Mouse (Mus musculus) embryo, embryonic 9.5 days (tissue): ENCODE measurements around the gene Fam89a.

ENCODE experiments used
- DNase-seq: peaks from one replicate; pipeline ENCODE4 v3.0.0-alpha.2; 2017; ENCODE audit errors: extremely low spot score

Gene Fam89a

DNA sequence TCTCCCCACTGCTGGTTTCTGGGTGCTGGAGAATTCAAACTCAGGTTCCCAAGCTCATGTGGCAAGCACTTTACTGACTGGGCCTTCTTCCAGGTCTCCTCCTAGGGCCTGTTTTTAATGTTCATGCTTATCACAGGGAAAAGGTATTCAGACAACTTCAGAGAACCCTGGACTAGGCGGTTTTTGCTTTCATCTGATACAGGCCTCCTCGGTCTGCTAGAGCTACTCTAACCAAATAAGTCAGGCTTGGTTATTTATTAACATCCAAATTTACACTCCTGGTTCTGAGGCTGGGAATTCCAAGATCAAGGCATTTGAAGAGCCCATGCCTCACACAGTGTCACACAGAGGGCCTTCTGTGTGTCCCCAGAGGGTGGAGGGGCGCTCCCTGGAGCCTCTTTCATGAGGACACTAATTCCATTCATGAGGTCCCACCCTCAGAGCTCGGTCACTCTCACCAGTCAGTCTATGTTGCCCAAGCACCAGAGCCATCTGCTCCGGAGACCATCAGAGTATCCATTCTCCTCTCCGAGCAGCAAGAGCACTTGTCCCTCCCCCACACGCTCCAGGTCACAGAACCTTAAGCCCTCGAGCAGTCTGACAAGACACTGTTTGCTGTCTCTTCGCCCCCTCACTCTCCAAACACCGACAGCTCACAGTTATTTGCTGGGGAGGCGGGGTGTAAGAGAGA lies 2.6 kb upstream of the Fam89a start:
- DNase-seq = peak; percentile 25

DNA sequence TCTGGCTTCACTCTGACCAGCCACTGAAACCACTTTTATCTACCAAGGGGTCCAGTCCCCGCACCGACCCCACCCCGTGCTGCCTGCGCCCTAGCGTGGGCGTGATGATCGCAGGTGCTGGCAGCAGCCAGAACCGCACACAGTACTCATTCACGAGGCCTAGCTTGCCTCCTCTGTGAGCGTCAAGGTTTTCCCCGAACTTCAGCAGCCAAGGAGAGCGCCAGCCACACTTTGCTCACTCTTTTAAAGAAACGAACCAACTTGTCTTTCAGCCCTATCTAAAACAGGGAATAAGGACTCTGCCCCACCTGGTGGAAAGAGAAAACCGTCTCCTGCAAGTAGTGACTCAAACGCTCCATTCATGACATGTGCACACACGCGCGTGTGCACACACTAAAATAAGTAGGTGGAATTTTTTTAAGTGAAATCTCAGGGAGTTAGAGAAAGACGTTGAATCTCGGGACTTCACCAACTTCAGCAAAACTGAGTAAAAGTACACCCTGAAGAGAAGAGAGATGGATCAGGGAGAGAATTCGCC lies 762 bp upstream of the Fam89a start:
- DNase-seq = no peak

DNA sequence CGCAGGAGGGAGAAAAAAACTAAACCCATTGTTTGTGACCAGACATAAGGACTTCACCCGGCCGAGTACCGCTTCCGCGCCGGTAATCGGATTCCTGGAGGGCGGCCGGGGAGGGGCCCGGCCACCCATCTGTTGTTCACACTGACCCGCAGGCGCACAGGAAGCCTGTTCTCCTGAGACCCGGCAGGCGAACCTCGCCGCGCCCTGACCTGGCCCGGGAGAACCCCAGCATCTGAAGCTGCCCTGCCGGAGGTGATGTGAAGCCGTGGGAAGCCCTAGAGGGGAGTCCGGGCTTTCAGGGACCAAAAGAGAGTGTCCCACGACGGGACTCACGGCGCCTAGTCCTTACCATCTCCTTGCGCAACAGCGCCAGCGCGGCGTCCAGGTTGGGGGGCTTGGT lies 441 bp downstream of the Fam89a start:
- peak; percentile 34 for DNase-seq

DNA sequence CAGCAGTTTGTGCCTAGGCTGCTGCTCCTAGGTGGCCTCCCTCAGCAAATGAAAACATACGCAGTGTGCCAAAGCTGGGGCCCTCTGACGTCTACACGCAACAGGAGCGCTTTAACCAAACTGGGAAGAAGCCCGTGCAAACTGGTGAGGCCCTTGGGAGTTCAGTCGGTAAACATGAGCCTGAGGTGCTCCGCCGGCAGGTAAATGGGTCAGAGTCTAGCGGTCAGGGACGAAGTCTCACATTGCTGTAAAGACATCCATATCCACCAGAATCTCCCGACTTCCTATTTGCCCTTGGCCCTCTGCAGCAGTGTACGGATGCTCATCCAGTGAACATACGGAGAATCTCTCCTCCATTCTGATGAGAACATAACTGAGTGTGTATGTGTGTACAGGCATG lies 5.0 kb downstream of the Fam89a start:
- DNase-seq = no peak

DNA sequence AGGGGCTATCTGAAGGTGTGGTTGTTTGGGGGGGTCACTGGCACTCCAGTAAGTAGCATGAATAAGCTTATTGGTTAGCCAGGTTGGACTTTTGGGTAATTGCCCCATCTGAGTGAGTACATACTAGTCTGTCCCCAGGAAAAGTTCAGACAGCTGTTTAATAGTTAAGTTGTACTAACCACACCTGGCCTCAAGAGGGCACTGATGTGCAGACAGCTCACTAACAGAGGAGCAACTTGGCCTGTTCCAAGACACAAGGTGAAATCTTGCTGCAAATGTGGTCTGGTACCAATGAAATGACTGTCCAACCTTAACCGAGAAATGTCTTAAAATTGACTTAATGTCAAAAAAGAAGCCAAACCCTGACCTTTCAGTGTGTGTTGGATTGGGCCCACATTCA lies 12.4 kb downstream of the Fam89a start:
- DNase-seq = no peak

DNA sequence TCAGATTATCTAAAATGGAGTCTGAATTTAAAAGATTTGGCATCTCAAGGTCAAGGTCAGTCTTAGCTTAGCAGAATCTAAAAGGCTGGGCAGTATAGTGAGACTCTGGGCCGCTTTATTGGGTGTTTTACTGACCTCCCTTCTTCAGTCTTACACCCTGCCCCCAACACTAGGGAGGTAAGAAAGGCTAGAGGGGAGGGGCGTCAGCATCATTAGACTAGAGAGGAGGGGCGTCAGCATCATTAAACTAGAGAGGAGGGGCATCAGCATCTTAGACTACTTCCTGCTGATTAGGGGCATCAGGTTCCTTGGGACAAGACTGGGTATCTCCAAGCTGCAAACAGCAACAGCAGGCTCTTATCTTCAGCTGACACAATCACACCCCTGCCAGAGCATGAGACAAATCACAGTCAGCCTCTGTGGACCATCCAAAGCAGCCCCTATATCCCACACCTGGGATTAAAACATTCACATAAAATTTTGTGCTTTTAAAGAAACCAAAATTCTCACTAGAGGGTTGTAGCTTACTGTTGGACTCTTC lies 16.2 kb downstream of the Fam89a start:
- DNase-seq = no peak

DNA sequence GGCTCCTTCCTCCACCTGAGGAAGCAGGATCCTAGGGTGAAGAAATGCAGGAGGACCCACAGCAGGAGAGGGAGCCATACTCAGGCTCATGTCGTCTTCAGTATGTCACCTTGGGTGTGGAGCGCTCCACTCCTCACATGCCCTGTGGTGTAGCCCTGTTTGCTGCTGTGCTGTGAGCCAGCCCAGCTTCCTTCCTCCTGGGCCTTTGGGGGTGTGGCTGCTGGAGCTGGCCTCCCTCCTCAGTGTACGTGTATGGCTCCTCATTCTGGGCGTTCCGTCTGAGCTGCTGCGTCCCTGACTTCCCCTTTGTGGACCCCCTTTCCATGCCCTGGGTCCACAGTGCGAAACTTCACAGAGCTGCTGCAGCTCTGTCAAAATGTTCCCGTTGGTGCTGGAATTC lies 18.8 kb downstream of the Fam89a start:
- DNase-seq = no peak

DNA sequence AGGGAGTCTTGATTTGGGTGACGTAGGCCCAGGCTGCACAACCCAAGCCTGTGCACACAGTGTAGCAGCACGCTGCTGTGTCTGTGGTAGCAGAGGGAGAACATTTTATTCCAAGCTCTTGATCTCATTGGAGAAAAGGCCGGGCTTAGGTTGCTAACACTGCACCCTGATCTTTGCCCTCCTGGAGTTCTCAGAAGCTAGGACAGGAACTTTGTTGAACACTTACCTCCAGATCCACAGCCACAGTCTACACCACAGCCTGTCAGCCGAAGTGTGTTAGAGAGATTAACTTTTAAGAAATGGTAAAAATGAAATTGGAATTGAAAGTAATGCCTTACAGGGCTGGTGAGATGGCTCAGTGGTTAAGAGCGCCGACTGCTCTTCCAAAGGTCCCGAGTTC lies 27.3 kb downstream of the Fam89a start:
- no peak for DNase-seq

DNA sequence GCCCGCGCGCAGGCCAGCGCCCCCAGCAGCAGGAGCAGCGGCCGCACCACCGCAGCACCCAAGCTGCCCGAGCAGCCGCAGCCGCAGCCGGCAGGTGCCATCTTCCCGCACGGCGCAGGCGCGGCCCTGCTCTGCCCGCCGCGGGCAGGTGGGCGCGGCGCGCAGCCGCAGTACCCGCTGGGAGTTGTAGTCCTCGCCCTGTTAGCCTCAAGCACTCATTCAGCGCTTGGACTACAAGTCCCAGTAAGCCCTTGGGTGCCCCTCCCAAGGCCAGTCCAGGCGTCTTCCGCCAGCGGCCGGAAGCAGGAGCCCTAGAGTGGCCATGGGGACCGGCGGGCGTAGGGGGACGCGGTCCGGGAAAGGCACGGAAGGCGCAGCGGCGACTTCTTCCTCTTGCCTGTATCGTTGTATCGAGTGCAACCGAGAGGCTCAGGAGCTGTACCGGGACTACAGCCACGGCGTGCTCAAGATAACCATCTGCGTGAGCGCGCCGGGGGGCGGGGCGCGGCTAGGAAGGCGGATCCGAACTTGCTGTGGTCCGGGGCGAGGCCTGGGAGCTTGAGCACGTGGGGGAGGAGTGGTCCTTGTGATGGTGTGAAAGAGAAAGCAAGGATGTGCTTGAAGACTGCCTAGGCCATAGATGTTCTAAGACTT lies 29.6 kb downstream of the Fam89a start, which contains the start of the genes Ttc13 and Arv1:
Ttc13 (minus strand) TSS at position 122 of the 654 bp plus-strand sequence.
Arv1 (plus strand) TSS at position 278 of the 654 bp plus-strand sequence.
- peak; percentile 91 for DNase-seq

DNA sequence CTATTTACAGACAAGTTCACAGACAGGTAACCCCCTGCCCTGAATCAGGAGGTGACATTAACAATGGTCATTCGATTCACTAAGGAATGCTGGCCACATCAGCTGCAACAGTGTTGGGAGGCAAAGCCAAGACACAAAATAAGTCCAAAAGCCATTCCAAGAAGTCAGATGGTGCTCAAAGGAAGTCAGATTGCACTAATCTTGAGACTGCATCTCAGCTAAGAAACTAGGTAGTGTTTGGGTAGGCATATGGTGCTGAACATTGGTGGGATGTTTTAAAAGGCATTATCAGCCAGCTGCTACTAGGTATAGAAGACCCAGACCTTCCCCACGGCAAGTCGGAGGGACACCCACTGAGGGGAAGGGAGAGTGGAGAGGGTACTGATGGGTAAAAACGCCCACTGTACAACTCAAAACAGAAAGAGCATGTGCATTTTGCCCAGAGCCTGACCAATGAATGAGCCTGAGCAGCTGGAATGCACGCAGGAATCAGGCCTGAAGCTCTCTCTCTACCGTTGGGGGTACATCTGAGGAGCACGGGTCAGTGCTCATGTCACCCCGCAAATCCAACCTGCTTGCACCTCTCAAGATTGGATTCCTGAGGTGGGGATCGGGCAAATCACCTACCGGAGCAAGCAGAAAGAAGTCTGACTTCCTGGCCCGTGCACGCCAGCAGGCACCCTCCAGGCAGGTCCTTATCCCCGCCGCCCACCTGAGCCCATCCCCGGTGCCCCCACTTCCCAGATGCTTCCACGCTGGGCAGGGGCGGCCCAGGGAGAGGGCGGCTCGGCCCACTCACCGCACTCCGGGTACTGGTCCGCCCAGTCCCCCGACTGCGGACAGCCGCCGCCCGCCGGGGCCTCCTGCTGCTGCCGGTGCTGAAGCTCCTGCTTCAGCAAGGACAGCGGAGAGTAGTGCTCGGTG lies 30.4 kb downstream of the Fam89a start:
- DNase-seq = no peak

DNA sequence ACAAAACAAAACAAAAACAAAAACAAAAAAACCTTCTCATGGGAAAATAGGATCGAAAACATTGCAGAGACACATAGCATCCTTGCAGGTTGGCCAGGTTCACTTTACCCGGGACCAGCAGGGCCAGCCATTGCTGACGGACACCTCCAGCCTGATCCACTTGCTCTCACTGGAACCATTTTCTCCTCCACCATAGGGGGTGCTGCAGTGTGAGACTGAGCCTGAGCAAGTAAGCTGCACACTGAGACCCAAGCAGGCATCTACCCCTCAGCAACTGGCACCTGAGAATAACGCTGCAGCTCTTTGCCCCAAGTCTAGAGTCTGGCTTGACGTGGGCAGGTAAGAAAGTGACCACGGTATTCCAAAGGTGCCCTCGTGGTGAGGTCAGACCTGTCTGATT lies 31.5 kb downstream of the Fam89a start:
- no peak for DNase-seq

DNA sequence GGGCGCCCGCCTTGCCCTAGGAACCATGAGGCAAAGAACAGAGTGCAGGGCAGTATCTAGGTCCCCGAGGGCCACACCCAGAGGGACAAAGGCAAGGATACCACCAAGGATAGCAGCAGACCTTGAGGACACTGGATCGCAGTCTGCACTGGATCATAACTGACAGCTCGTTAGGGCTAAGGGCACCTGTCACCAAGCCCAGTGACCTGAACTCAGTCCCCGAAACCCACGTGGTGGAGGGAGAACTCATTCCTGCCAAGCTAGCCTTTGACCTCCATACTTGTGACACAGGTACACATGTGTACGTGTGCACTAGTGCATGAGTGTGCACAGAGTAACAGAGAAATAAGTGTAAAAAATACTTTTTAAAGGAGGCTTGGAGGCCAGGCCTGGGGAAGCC lies 35.9 kb downstream of the Fam89a start:
- no peak for DNase-seq

DNA sequence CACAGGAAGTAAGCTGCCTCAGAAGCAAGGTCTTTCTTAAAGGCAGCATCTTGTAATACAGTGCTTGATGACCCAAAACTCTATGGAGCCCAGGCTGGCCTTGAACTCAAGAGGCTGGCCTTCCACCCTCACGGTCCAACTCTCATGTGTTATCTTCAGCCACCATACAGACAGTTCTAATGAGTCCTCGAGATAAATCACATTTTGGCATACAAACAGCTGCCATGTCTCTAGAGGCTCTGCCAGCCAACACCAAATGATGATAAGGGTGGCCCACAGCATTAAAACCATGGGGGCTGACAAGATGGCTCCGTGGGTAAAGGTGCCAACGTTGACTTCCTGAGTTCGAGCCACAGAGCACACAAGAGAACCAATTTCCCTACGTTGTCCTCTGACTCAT lies 38.4 kb downstream of the Fam89a start:
- no peak for DNase-seq

DNA sequence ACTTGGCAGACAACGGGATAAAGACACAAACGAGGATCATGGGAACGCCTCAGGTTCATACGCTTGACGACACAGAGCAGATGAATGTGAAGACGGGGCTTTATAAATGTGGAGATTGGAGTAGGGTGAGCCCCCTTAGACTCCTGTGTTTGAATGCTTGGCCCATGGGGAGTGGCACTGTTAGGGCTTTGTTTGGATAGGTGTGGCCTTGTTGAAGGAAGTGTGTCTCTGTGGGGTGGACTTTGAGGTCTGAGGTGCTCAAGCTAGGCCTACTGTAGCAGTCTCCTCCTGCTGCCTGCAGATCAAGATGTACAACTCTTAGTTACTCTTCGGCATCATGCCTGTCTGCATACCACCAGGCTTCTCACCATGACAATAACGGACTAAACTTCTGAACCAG lies 45.8 kb downstream of the Fam89a start:
- no peak for DNase-seq

DNA sequence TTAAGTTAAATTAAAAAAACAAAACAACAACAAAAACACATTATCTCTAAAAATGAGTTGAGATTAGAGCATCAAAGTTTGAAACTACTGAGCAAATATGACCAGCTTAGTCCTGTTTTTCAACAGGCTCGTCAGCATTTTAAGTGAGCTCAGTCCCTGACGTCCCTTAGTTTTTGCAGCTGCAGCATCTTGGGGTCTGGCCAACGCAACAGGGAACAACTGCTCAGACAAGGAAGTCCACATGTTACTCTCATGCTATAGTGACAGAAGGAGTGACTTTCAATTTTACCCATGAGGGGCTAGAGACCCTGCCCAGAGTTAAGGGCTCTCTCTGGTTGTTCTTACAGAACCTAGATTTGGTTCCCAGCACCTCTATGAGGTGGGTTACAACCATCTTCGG lies 47.3 kb downstream of the Fam89a start:
- no peak for DNase-seq

DNA sequence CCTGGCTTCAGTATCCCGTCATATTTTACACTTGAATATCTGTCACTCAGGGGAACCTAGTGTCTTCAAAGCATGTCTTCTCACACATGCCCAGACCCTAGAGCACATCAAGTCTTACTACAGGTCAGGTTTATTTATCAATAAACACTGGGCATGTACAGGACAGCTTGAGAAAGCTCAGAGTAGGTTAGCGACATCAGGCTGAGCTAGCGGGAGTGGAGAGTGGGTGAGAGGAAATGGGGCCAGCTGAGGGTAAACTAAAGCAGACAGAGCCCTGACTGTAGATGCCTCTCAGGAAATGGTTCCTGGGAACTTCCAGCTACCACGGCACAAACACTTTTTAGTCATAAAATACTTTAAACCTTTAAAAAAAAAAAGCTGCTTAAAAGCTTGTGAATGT lies 48.1 kb downstream of the Fam89a start:
- no peak for DNase-seq

DNA sequence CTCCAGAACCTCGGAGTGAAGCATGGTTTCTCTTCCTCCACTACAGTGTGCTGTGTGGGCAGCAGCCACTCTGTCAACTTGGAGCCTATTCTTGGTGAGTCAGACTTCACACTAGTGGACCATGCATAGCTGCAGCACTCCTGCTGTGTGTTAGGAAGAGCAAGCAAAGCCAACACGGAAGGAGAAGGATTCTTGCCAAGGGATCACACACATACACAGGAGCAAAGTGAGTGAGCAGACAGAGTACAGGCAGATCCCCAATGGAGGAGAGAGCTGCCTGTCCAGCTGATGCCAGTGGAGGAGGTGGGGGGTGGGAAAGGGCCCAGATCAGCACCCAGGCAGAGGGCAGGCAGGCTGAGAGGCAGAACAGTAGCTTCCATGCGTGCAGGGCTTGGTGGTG lies 49.4 kb downstream of the Fam89a start:
- DNase-seq = no peak

DNA sequence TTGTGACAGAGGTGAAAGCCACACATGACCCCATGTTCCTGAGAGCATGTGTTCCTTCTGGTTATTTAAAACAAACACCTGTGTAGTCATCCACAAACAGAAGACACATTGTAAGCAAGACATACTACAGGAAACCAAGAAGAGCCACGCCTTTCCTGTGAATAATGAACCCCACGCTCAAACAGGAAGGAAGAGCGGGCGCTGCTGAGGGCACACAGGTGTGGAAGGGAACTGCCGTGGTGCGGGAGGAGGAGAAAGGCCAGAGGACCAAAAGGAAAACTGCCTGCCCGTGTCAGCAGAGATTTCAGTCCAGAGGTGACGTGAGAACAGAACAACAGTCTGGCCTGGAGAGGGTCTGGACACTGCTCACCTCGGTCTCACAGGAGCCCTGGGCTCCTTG lies 50.6 kb downstream of the Fam89a start:
- no peak for DNase-seq

DNA sequence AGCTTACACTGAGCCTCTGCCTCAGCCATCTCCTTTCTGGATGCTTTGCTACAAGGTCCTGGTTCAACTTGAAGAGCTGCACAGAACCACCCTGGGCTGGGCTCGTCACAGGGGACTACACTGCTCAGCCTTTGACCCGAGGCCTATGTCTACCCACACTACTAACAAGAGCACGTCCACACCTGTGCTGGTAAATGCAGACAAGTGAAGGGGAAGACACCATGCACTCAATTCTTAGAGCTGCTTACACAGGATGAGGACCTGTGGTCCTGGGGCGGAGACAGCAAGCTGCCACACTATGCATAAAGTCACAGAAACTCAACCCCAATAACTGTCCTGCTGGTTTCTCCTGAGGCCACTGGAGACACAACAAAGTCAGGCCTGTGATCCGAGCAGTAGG lies 51.4 kb downstream of the Fam89a start:
- DNase-seq = no peak

DNA sequence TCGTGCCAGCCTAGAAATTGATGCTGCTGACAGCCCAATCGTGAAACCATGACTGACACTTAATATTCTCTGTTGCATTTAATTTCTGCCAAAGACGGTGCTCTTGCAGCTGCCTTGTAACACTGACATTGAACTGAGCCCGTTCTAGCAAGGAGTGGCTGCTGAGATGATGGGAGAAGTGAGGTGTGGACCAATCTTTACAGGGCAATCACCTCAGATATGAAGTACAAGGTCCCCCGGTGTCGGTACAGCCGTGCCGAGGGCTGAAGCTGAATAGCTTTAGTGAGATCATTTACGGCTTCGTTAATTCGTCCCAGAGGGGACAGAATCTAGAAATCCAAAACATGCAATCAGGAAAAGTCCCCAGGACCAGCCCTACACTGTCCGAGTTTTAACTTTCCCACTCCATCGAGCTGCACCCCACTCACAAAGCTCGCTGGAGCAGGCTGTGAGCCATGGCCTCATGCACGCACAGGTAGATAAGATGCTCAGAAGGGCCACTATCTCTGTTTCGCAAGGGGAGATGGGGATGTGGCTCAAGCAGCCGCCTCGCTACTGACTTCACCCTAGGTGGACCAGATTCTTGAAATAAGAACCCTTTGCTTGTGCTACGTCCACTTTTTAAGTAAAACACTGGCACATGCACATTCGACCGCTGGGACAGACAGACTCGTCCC lies 56.1 kb downstream of the Fam89a start:
- no peak for DNase-seq

DNA sequence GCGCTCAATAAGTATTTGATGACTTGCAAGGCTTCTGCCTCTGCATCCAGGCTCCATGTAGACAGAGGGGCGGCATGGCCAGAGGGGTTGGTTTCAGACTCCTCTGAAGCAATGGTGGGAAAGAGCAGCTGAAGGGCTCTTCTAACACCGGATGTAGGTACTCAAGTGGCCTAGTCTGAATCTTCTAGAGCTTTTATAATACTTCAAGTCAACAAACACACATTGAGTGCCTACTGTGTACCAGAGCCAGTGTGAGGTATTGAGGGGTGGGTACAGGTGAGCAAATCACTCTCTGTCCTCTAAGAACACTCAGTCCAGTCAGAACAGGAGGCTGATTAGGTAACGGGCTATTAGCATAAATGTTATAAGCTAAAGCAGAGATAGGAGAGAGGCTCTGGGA lies 59.9 kb downstream of the Fam89a start:
- no peak for DNase-seq
